Comparison of ENCODE assay signal across 30 mouse cellular contexts in genomic region chr19:46791360-46791759, GRCm38 (mm10). TPM values are rescaled to one million over a fixed set of nuclear protein-coding genes. Genes with fewer than 3 reads are reported as not detected.
A peak's percentile ranks its signal among the peaks of the same experiment; 100 is the strongest.
DNase-seq lines count a peak whose midpoint lies in the region; ATAC-seq lines count a peak whose summit lies in the region.
"Had no signal": no experiment of that assay in that cellular context is flagged by ENCODE, and none has a peak within 500 bp of the region (broad histone marks: within the 10 kb centered on the region; RNA-seq: fewer than 3 reads in every experiment).

No protein-coding gene starts in this region.

- no peaks in the 10 kb centered on the region for H3K4me1 ChIP-seq in forebrain, embryonic 16.5 days (replicated peaks; ENCODE audit: control insufficient read depth, insufficient read depth, low read length)
- H3K4me1 ChIP-seq: intestine, embryonic 15.5 days; liver, embryonic 12.5 days had no signal

- H3K4me3 ChIP-seq in forebrain, embryonic 16.5 days (replicated peaks; ENCODE audit: low read length): no peak overlapping the region
- H3K4me3 ChIP-seq: erythroblast, embryonic 14.5 days; forebrain, embryonic 13.5 days; heart, adult 2 months; heart, embryonic 12.5 days; intestine, embryonic 15.5 days; liver, embryonic 12.5 days had no signal

- ATAC-seq in common myeloid progenitor, adult 5-6 weeks (replicated peaks; ENCODE audit: low read depth, poor library complexity, severe bottlenecking): peak; percentile 91
- peak; percentile 62 for ATAC-seq in megakaryocyte progenitor cell, adult 5-6 weeks (replicated peaks; ENCODE audit: poor library complexity)
- no peak for ATAC-seq in forebrain, embryonic 16.5 days
- ATAC-seq: activated CD4-positive, CD25-positive, alpha-beta regulatory T cell, adult 4 months; forebrain, embryonic 13.5 days; hindbrain, embryonic 16.5 days; intestine, embryonic 15.5 days; liver, embryonic 12.5 days; liver, postnatal 0 days; midbrain, embryonic 16.5 days had no signal

- H3K27ac ChIP-seq in forebrain, embryonic 16.5 days (ENCODE audit: low read length): no peak overlapping the region
- H3K27ac ChIP-seq: forebrain, embryonic 13.5 days; heart, adult 2 months; intestine, embryonic 15.5 days; liver, embryonic 12.5 days; macrophage had no signal

- no peaks in the 10 kb centered on the region for H3K9me3 ChIP-seq in forebrain, embryonic 16.5 days (ENCODE audit: control insufficient read depth, low read length)
- H3K9me3 ChIP-seq: forebrain, embryonic 13.5 days; heart, embryonic 12.5 days; intestine, embryonic 15.5 days; liver, embryonic 12.5 days had no signal

- no peaks in the 10 kb centered on the region for H3K36me3 ChIP-seq in forebrain, embryonic 16.5 days (ENCODE audit: control insufficient read depth, insufficient read depth)
- H3K36me3 ChIP-seq: heart, embryonic 12.5 days; intestine, embryonic 15.5 days; liver, embryonic 12.5 days had no signal

- 91% methylated on average over 7 of the region's 7 CpGs for WGBS in forebrain, embryonic 16.5 days

- no peak overlapping the region for H3K9ac ChIP-seq in forebrain, embryonic 16.5 days (replicated peaks; ENCODE audit: low read depth, low read length)
- H3K9ac ChIP-seq: forebrain, embryonic 13.5 days; heart, embryonic 12.5 days; intestine, embryonic 15.5 days; liver, embryonic 12.5 days; liver, postnatal 0 days had no signal

- no peak overlapping the region for H3K4me2 ChIP-seq in forebrain, embryonic 16.5 days (ENCODE audit: low read length)
- H3K4me2 ChIP-seq: forebrain, embryonic 13.5 days; heart, embryonic 12.5 days; intestine, embryonic 15.5 days; liver, embryonic 12.5 days; midbrain, embryonic 11.5 days had no signal

- H3K27me3 ChIP-seq in forebrain, embryonic 16.5 days (replicated peaks; ENCODE audit: control insufficient read depth, insufficient read depth, low read length): no peaks in the 10 kb centered on the region
- H3K27me3 ChIP-seq: forebrain, embryonic 13.5 days; heart, embryonic 12.5 days; intestine, embryonic 15.5 days had no signal

- peak; percentile 47 to 50 for DNase-seq in adrenal gland, postnatal 36 days
- DNase-seq in adrenal gland, postnatal 14 days: no peak
- DNase-seq in 416B (ENCODE audit: low read depth): peak; percentile 88
- DNase-seq in right cerebral cortex, postnatal 25 days: no peak
- DNase-seq: B cell, adult 2 months; cerebellum, adult 11-12 months; cerebellum, adult 9-11 months; gastrocnemius, postnatal 14 days; heart, adult 2 months; kidney, adult 8-10 months; kidney, postnatal 10 days; layer of hippocampus, postnatal 36 days; left cerebral cortex, postnatal 4 days; liver, postnatal 0 days; right cerebral cortex, adult 18-20 months; right cerebral cortex, postnatal 4 days; thymus, postnatal 4 days had no signal

RNA-seq across cellular contexts. Expression of gene Cnnm2, which starts 30.0 kb away (rescaled TPM):
- 10 to 100 TPM; 23.7 to 39.4 TPM for total RNA-seq in adrenal gland, postnatal 36 days (2021)
- 27.8 and 31.7 TPM in 2 replicates for total RNA-seq in adrenal gland, postnatal 14 days (2021)
- 9.0 and 10.7 TPM in 2 replicates for total RNA-seq in common myeloid progenitor, adult 5-6 weeks (2017)
- 6.4 and 8.0 TPM in 2 replicates for total RNA-seq in megakaryocyte progenitor cell, adult 5-6 weeks (2015)
- 5.5 and 5.8 TPM in 2 replicates for total RNA-seq in megakaryocyte progenitor cell, adult 5-6 weeks (2017)
- 2.9 and 3.8 TPM in 2 replicates for polyA plus RNA-seq in forebrain, embryonic 16.5 days (2015; fragmentation: Nextera tagmentation; extraction: Ambion mirVana)

Comparison
In these comparisons a context has a peak if more than half of its experiments do, and no peak if none do; other contexts are left out.
1. DNase-seq: peak in adrenal gland, postnatal 36 days (2 of 2) and 416B (single experiment); none in adrenal gland, postnatal 14 days (single experiment) and right cerebral cortex, postnatal 25 days (single experiment).